Mouse (Mus musculus): ENCODE measurements around the gene Tet1.

GRCm38 (mm10) chr10:62824474-62824873 is 84.3 kb downstream of the Tet1 start:
- TF ChIP-seq EP300 (IDR thresholded peaks at IDR 0.05), result no peak
- TF ChIP-seq CTCF (IDR thresholded peaks at IDR 0.05), result no peak
